Mouse (Mus musculus) ES-E14 (cell line): Measurements from ENCODE around the gene Lancl3. TPM values are rescaled to one million over a fixed set of nuclear protein-coding genes. Genes with fewer than 3 reads are reported as not detected.
"Not testable (repeated sequence)": the region's sequence is repeated elsewhere in the genome, so short reads cannot be mapped to it uniquely, and the experiment has no call there.

ENCODE experiments used
- DNase-seq: peaks from one replicate; pipeline ENCODE4 v3.0.0-alpha.2; 2013; ENCODE audit warnings: low read depth, low spot score
- H3K27ac ChIP-seq: 2 replicates; pipeline ENCODE4 v1.5.1; 2012; ENCODE audit warnings: low read depth, mild to moderate bottlenecking, low read length, moderate library complexity, mixed read lengths; ENCODE audit not compliant: poor library complexity, insufficient read depth, severe bottlenecking
- H3K36me3 ChIP-seq: 2 replicates; pipeline ENCODE4 v1.6.1; 2012; ENCODE audit warnings: mild to moderate bottlenecking, low read length, moderate library complexity, mixed read lengths; ENCODE audit not compliant: control insufficient read depth, poor library complexity, insufficient read depth, severe bottlenecking
- H3K4me1 ChIP-seq, 2 experiments: fragments of 150-350 bp in 1 of 2; sonication (generic) in 1 of 2; 2 replicates each; pipeline ENCODE4 v1.6.1; 2012; ENCODE audit warnings: low read length in 2 of 2, mild to moderate bottlenecking in 1 of 2, mixed read lengths in 1 of 2; ENCODE audit not compliant: control insufficient read depth in 2 of 2, insufficient read depth in 2 of 2, poor library complexity in 1 of 2
- H3K4me3 ChIP-seq, 2 experiments: fragments of 150-350 bp in 1 of 2; sonication (generic) in 1 of 2; 2 replicates each; pipeline ENCODE4 v1.5.1; 2012; ENCODE audit warnings: low read length in 2 of 2, low read depth in 1 of 2, mild to moderate bottlenecking in 1 of 2, mixed read lengths in 1 of 2; ENCODE audit not compliant: insufficient read depth in 1 of 2, poor library complexity in 1 of 2, severe bottlenecking in 1 of 2
- H3K9ac ChIP-seq: 2 replicates; pipeline ENCODE4 v1.6.1; 2012; ENCODE audit warnings: low read depth, mild to moderate bottlenecking, low read length, mixed read lengths; ENCODE audit not compliant: poor library complexity, insufficient read depth, severe bottlenecking
- H3K9me3 ChIP-seq: fragments of 150-350 bp; sonication (generic); 2 replicates; pipeline ENCODE4 v1.6.1; 2012; ENCODE audit warnings: low read depth, mild to moderate bottlenecking, low read length; ENCODE audit not compliant: control insufficient read depth, insufficient read depth
- CHD2 ChIP-seq: IDR thresholded peaks from 2 replicates; pipeline ENCODE4 v1.6.1; 2014; ENCODE audit warnings: mild to moderate bottlenecking, low read depth, low read length, inconsistent platforms
- HCFC1 ChIP-seq: IDR thresholded peaks from 2 replicates; pipeline ENCODE4 v1.6.1; 2012; ENCODE audit warnings: low read length, inconsistent platforms, borderline replicate concordance; ENCODE audit not compliant: insufficient read depth
- MAFK ChIP-seq: IDR thresholded peaks from 2 replicates; pipeline ENCODE4 v1.6.1; 2014; ENCODE audit warnings: mild to moderate bottlenecking, low read depth, low read length, inconsistent platforms; ENCODE audit not compliant: insufficient read depth
- ZC3H11A ChIP-seq: IDR thresholded peaks from 2 replicates; pipeline ENCODE4 v1.6.1; 2012; ENCODE audit warnings: low read depth, mild to moderate bottlenecking, inconsistent platforms, low read length, borderline replicate concordance
- ZNF384 ChIP-seq: IDR thresholded peaks from 2 replicates; pipeline ENCODE4 v1.6.1; 2012; ENCODE audit warnings: low read depth, low read length, inconsistent platforms
- in situ Hi-C, 2 experiments: fragments of 600-800 bp; cut with MboI; formaldehyde crosslinking; loops; one replicate each; pipeline ENCODE4 v1.15.1; 2025; ENCODE audit warnings: low sequenced_read_pairs in 2 of 2, inconsistent platforms in 1 of 2; ENCODE audit not compliant: unreplicated experiment in 2 of 2
- total RNA-seq: library from RNA; depleted of rRNA; stranded (reverse); fragments of 300-350 nt; gene quantifications from 2 replicates; pipeline ENCODE4 v1.2.3, GENCODE M21; 2012; rRNA removed

Gene Lancl3
- total RNA-seq, 1 experiment = 0.49 TPM

DNA sequence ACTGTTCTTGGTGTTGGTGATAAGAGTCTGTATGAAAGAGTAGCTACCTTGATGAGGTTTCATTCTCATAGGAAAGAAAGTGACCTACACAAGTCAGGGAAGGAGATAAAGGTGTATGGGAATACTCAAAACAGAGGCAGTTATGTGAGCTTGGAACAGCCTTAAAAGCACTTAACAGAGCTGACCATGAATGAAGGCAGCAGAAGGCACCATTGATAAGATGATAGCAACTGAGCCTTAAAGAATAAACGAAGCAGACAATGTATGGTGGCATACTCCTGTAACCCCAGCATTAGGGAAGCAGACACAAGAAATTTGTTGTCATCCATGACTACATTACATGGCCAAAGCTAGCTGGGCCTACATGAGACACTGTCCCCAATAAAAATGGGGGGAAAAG, 103.8 kb downstream of the Lancl3 start:
- Histone ChIP-seq H3K27ac (no peak overlapping the region), H3K9me3 (no peaks in the 10 kb centered on the region), H3K4me3 (no peak overlapping the region), H3K9ac (no peak overlapping the region), H3K4me1 (no peaks in the 10 kb centered on the region), H3K36me3 (no peaks in the 10 kb centered on the region)
- TF ChIP-seq CHD2 = no peak
- no peak for TF ChIP-seq HCFC1
- no peak for TF ChIP-seq ZC3H11A
- TF ChIP-seq ZNF384 = no peak
- TF ChIP-seq MAFK = no peak
- in situ Hi-C loops = no loop called here
- DNase-seq = no peak

DNA sequence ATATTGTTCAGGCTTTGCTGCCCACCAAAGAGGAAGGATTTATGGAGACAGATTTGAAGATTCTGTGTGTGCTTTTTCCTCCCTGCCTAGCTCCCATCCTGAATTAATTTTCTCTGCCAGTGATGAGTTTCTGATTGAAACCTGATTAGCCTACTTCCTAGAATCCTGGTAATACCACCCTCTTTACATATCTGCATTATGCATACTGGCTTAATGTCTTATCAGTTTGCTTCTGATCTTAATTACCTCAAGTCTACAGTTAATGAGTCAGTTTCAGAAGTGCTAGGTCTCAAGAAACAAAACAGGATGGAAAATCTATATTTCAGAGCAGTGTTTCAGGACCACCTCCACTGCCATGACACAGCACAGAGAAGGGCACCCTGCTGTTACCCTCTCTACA, 116.8 kb downstream of the Lancl3 start:
- DNase-seq, H3K4me3 ChIP-seq, H3K9ac ChIP-seq, H3K27ac ChIP-seq, in situ Hi-C loops, H3K9me3 ChIP-seq, H3K4me1 ChIP-seq, H3K36me3 ChIP-seq: not testable (repeated sequence)

Other genes starting within 250 kb of the Lancl3 start
- not detected in 2 replicates for gene Fthl17b, start 236.9 kb upstream of the Lancl3 start, total RNA-seq
- gene Fthl17c, start 223.3 kb upstream of the Lancl3 start, total RNA-seq = 20.3 and 41.0 TPM in 2 replicates
- gene Fthl17d, start 213.1 kb upstream of the Lancl3 start, total RNA-seq = 4.2 and 5.5 TPM in 2 replicates
- 0.42 and 1.1 TPM in 2 replicates for gene Fthl17e, start 166.4 kb upstream of the Lancl3 start, total RNA-seq
- 4.6 and 4.9 TPM in 2 replicates for gene Fthl17f, start 136.9 kb upstream of the Lancl3 start, total RNA-seq
- not detected in 2 replicates for gene 4930402K13Rik, start 95.3 kb upstream of the Lancl3 start, total RNA-seq
- not detected in 2 replicates for gene Gm14862, start 57.0 kb downstream of the Lancl3 start, total RNA-seq
- 2.1 and 2.6 TPM in 2 replicates for gene Xk, start 72.9 kb downstream of the Lancl3 start, total RNA-seq
- gene H2al1m, start 83.9 kb downstream of the Lancl3 start, total RNA-seq = 0.69 TPM in 1 of 2 replicates, not detected in the other
- not detected in 2 replicates for gene H2al1k, start 150.7 kb downstream of the Lancl3 start, total RNA-seq